Mouse (Mus musculus) embryonic fibroblast, embryonic 13.5 days (primary cell): ENCODE measurements around the gene Ptrh1.

Source experiments
- CTCF ChIP-seq: IDR thresholded peaks from 2 replicates; pipeline ENCODE4 v1.5.1; 2011; ENCODE audit warnings: mild to moderate bottlenecking, control low read depth, low read length, moderate library complexity, borderline replicate concordance; ENCODE audit not compliant: insufficient read depth
- POLR2A ChIP-seq: IDR thresholded peaks from 2 replicates; pipeline ENCODE4 v1.6.1; 2011; ENCODE audit warnings: low read depth, mild to moderate bottlenecking, control low read depth, low read length, moderate library complexity

GRCm38 (mm10) chr2:32737008-32737407 is 38.6 kb upstream of the Ptrh1 start:
- TF ChIP-seq POLR2A (no peak), CTCF (no peak)
